Mouse (Mus musculus) ovary, postnatal 36 days (tissue): ENCODE data around the gene Brat1.
"Not testable (repeated sequence)": the region's sequence is repeated elsewhere in the genome, so short reads cannot be mapped to it uniquely, and the experiment has no call there.

Experiments
- DNase-seq: peaks from one replicate; pipeline ENCODE4 v3.0.0; 2022; ENCODE audit warnings: low spot score, mixed read lengths

Brat1 gene

DNA sequence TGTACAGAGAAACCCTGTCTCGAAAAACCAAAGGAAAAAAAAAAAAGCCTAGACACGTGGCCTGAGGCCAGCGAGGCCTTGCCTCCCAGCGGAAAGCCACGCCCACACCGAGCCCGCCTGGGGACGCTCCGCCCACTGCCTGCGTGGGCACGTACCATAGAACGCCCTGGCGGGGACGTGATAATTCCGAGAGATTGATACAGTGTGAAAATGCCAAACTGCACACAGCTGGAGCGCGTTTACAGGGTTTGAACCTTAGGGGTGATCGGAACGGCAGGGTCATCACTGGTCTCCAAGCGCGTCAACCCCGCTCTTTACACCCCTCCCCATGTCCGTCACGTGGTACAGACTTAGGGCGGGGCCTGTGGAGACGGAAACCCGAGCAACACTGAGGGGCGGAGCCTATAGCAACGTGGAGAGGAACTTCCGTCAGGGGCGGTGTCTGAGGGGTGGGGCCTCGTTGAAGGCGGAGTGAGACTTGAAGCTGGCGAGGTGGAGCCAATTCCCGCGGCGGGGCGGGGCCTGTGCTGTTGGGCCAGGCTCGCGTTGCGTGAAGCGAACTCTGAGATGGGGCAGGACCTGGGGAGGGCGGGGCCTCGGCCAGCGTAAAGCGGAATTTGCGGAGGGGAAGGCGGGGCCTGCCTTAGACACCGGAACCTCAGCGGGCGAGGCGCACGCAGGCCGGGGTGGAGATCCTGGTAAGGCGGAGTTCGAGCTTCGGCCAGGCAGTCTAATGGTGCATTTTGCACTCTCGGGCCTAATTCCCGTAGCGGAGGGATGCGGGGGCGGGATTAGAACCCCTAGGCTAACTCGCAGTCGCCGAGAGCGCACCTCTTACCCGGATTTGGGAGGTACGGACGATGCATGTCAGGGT lies at the start of gene Brat1:
Brat1 (plus strand) TSS at position 634 of the 874 bp plus-strand sequence.
- DNase-seq: peak; percentile 100

DNA sequence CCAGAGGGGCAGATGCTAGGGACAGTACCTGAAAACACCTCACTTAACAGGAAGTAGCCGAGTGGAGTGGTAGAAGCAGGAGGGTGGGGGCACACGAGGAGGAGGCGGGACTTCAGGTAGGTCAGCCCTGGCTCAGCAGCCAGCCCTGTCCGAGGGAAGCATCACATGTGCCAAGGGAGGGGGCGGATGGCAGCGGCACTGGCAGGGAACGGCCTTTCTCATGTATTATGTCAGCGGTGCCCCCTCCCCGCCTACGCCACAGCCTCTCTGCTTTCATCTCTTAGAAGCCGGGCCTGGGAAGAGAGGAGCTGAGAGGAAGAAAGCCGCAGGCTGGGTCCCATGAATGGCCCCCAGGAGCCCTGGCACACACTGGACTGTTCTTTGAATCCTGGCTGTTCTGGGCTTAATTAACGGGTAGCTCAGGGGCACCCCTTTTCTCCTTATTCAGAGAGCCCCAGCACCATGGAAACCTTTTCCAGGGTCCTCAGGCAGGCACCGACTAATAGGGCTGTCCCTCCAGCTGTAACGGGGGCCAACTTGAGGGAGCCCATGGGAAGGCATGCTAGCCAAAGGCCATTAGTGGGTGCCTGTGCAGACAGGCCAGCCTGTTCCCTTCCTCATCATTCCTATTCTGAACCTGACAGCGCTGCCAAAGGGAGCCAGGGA lies 45.1 kb upstream of the Brat1 start:
- no peak for DNase-seq

DNA sequence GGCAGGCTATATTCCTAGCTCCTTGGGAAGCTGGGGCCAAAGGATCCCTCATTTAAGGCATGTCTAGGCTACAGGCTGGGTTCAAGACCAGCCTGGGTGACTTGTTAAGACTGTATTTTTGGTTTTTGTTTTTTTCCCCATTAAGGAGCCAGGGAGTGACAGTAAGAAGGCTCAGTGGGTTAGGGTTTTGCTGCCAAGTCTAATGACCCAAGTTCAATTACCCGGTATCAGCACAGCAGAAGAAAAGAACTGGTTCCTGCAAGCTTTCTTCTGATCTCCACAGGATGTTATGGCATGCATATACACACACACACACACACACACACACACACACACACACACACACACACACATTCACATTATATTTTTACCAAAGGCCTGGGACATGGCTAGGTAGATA lies 44.4 kb upstream of the Brat1 start:
- DNase-seq: no peak

DNA sequence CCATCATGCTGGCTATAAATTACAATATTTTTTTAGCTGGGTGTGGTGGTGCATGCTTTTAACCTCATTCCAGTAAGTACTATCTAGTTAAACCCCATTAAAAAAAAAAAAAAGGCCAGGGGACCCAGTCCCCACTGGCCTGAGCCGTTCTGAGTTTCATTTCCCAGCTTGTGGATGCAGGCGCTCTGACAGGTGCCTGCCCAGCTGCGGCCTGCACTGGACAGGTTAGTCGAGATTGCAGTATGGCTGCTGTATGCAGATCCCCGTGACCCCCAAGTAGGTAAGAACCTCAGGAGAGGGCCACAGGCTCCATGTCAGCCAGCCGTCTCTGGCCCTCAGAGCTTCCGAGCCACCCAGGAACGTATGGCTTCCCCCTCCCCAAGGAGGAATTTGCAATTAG lies 43.4 kb upstream of the Brat1 start:
- no peak for DNase-seq

DNA sequence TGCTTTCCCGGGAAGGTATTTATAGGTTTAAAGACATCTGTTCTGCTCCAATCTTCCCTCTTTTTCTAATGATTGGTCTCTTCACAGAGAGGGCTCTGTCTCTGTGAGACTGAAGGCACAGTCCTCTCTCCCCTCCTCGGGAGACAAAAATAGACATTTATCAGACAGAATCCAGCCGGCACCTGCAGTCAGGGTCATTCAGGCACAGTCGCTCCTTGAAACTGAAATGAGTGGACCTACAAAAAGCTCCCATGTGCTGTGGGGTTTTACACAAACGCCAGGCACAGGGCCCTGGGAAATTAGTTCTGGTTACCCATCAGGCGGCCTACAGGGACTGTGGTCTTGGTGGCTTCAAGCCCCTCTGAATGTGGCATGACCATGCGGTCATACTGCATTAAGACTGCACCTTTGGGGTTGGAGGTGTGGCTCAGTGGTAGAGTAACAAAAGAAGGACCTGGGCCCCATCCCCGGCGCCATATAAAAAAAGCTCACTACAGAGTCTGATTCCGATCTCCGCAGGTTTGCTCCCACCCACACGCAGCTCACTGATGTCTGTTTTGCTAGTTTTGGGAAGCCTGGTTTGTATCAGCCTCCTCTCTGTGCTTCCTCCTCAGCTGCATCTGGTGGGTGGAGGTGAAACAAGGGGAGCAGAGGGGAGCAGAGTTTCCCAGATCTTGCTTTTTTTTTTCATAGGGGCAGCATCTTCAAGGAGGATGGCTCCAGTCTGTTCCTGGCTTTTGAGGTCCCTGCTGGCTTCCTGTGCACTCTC lies 42.8 kb upstream of the Brat1 start:
- DNase-seq: no peak

DNA sequence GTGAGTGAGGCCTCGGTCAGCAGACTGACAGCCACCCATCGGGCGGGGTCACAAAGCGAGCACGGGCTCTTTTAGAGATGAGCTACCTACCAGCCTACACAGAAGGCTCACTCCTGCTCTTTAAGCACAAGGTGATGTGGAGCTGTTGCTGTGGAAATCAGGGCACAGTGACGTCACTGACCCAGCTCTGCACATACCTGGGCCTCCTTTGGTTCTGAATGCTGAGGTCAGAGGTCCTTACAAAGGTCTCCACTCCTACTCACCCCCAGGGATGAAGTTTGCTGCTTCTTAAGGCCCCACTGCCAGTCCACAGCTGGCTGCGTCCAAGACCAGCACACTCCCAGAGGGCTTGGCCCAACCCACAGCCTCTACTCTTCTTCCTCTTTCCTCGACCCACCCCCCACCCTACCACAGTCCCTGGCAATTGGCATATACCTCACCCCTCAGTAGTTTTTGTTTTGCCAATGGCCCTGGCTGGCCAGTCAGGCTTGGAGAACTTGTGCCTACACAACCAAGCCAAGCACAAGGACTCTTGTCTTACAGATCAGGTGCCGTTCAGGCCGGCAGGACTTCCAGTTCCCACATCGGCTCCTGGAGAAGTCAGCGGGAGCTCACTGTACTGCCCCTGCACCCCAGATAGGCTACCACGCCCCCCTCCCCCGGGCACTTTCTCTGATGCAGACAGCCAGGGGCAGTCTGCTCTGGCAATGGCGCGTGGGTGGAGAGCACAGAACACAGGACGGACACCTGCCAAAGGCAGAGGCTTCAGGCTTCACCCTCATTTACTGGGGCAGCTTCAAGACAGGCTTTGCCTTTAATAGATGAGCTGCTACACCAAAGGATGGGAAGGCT lies 41.8 kb upstream of the Brat1 start:
- peak; percentile 48 for DNase-seq

DNA sequence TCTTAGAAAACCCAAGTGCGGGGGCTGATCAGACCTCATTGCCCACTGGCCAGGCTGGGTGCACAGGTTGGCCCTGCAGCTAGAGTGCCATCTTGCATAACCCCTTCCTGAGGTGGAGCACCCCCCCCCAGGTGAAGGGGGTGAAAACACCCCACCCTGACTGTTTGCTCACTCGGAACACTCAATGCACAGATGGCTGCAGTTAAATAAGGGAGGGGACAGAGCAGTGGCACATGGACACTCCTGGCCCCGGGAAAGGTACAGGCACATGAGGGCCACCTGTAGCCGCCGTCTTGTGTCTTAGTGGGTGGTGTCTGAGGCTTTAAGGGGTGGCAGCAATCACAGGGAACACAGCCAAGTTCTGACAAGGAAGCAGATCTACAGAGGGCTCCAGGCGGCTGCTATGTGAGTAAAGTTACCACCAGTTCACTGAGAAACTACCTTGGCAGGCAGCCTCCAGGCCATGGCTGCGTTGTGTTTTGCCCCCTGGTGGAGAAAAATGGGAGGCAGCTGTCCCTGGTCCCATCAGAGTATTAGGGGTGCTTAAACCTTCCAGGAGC lies 41.1 kb upstream of the Brat1 start:
- DNase-seq: peak; percentile 69

DNA sequence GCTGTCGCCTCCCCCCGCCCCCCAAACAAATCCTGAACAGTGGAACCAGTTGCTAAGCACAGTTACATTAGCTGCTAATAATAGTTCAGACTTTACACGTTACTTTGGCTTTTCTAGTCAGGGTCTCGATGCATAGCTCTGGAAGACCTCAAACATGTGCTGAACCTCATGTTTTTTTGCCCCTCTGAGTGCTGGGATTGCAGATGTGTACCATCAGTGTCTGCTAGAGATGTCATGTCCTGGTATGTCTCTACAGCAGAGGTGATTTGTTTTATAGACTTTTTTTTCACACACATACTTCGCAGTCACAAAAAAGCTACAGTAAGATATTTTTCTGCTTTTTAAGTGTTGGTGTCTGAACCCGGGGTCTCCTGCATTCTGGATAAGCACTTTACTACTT lies 32.7 kb upstream of the Brat1 start:
- DNase-seq: no peak

DNA sequence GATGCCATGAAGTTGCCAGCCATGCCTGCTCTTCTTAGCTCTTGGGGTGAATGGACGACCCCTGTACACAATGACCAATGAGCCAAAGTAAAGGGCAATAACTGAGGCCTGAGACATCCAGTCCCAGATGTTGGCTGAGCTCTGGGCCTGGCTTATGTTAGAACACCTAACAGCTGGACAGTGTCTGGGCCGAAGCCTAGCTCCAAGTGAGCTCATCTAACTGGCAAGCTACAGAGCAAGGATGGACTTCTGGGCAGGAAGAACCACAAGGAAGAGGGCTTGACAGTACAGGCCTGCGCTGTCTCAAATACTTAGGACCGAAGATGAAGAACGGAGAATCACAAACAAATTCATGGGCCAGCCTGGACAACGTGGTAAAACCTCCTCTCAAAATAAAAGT lies 32.2 kb upstream of the Brat1 start:
- DNase-seq: not testable (repeated sequence)

DNA sequence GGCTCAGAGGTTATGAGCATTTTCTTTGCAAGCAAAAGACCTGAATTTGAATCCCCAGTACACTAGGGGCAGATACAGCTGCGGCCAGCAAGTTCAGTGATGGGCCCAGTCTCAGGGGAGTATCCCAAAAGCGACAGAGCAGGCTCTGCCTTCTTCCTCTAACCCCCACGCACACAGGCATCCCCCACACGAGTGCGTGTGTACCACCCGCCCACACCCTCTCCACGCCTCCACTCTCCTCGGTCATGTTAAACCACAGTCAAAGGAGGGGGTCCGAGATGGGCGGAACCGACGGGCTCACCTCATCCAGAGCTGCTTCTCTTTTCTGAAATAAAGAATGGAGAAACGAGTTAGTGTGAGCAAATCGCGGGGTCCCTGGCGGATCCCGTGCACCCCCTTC lies 30.8 kb upstream of the Brat1 start:
- DNase-seq: no peak

DNA sequence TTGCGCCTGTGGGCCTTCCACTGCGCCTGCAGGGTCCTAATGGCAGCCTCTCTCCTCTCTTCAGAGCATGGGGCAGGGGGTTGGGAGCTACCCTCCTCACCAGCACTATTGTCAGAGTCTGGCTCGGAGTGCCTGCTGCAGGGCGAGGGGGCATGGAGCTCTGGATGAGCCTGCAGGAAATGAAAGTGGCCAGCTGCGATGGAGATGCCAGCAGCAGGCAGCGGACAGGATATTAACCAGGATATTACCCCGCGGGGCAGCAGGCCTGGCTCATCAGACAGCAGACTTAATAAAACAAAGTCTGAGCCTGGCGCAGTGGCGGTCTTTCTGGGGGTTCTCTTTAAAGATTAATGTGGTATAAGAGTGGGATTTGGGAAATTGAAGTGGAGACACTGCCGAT lies 29.7 kb upstream of the Brat1 start:
- no peak for DNase-seq

DNA sequence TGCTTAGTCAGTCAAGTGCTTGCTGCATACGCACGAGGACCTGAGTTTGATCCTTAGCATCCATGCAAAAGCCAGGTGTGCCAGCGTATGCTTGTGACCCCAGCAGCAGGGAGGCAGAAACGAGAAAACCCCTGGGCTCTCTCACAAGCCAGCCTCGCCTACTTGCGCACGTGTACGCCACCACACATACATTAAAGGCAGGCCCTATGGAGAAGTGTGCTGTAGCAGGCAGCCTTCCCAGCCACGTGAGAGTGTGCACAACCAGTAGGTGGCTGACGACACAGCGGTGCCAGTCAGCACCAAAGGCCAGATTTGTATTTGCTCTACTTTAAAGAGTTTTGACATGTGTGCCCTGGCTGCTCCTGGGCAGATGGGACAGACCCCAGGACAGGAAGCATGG lies 29.2 kb upstream of the Brat1 start:
- DNase-seq: no peak

DNA sequence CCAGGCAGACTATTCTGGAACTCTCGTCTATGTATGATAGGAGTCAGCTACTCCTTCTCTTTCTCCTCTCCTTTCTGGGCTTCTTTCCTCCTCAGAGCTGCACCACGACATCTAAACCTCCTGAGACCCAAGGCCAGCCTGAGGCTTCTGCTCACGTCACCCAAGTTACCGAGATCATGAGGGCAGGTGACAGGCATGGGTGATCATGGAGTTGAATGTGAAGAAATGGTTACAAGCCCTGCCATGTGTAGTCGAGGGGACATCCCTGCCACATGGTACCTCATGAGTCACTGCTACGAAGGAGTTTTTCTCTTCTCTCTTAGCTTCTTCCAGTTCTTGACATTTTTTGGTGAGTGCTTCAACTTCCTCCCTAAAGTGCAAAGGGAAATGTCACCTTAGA lies 27.7 kb upstream of the Brat1 start:
- no peak for DNase-seq

DNA sequence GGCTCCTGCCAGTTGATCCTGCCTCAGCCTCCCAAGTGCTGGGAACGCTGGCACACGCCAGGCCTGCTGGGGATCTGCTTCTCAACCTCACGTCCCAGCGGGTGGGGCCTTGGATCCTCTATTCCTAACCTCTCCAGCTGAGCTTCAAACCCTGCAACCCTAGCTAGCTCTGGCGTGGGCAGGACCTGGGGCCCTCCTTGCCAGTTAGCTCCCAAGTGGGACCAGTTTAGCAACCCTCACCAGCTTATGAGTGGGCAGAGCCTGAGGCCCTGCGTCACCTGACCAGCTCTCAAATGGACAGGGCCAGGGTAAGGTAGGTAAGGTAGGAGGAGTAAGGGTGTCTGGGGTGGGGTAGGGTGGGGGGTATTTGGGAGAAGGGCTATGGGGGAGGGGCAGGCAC lies 24.8 kb upstream of the Brat1 start:
- no peak for DNase-seq

DNA sequence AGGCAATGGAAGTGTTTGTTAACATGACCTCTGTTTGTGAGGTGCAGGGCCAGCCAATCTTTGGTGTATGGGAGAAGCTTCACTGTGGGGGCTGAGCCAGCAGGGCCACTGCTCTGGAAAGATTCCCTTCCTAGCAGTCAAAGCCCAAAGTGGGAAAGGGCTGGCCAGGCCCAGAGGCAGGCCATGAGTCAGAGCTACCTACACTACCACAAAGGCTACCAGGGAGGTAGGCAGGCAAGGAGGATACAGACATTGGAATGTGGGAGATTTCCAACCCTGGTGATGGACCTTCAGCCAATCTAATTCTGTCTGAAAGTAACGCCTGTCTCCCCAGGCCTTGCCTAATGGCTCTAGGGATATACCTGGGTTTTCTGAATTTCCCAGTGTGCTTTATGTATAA lies 23.9 kb upstream of the Brat1 start:
- DNase-seq: no peak

DNA sequence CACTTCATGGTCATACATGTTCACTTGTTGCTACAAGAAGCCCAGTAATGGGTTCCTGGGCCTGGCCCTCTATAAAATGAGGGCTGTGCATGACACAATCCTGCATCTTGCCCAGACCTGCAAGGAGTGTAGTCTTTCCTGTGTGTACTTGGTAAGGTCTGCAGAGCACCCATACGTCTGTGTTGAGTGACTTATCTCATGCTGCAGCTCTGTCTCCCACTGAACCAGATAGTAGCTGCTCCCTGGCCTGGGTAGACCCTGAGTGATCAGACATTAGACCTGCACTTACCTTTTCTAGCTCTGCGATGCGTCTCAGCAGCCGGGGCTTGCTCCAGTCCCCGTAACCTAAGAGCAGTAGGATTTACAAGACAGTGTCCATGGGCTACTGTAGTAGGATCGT lies 22.7 kb upstream of the Brat1 start:
- DNase-seq: no peak

DNA sequence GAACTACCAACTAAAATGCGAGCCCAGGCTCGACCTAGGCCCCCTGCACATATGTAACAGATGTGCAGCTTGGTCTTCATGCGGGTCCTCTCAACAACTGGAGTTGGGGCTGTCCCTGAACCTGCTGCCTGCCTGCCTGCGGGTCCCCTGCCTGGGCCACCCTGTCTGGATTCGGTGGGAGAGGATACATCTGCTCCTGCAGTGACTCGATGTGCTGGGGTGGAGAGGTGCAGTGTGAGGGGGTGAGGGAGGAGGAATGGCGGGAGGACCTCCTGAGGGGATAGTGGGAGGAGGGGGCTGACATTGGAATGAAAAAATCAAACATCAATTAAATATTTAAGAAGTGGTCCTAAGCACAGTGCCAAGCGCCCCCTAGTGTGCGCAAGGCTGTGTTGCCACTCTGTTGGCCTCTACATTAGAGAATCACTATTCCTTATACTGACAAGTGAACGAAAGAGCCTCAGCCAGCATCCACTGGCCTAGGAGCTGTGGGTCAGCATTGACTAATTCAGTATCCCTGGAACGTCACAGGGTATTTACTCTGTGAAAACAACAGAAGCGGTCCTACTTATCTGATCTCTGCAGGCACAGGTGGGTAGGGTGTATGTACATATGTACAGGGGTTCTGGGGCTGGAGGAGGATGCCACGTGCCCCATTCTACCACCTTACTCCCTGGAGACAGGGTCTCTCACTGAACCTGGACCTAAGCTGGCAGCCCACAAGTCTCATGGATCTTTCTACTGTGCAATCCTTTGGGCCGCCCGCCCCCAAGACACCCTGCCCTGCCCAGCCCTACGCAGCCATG lies 20.3 kb upstream of the Brat1 start:
- DNase-seq: peak; percentile 34

DNA sequence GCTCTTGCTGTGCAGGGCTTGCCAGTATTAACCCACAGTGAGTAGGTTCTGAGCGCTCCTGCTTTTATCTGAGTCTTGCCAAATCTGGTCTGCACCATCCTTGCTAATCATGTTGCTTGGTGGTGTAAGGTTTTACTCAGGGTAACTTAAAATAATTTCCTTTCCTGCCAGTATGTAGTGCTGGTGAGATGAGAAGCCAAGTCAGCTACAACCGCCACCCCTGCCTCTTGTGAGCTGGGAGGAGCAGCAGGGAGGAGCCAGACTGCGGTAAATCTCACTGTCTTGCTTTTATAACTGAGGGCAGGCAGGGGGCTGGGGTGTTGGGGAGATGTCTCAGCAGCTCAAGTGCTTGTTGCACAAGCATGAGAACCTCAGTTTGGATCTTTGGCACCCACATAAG lies 16.4 kb upstream of the Brat1 start:
- DNase-seq: no peak

DNA sequence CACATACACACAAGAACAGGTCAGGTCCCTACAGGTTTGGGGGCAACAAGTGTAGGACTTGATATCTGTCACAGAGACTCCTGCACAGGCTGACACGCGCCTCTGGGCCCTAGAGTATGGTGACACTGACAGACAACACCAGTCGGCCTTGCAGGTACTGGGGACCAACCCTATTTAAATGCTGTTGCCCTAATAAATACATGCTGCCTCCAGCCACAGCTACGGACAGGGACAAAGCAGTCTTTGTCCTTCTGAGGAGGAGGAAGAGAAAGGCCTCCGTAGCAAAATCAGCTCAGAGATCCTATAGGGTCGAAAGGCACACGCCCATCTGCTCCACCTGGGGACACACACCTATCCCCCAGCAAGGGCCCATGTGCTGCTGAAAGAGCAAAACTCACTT lies 8.8 kb upstream of the Brat1 start:
- DNase-seq: no peak

DNA sequence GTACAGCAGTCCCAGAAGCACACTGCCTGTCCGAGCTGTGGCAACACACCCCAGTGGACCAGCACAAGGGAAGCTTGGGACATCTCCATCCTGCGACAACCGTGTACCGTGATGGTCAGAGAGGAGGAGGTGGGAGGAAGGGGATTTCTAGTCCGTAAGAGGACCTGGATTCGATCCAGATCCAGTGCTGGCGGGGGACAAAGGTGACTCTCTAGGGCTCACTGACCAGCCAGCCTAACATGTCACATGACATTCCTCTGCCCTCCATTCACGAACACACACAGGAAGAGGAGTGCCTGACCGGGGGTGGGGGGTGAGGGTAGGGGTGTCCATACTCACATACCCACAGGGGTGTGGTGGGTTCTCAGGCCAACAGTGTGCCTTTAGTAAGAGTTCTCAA lies 5.0 kb upstream of the Brat1 start:
- DNase-seq: no peak

DNA sequence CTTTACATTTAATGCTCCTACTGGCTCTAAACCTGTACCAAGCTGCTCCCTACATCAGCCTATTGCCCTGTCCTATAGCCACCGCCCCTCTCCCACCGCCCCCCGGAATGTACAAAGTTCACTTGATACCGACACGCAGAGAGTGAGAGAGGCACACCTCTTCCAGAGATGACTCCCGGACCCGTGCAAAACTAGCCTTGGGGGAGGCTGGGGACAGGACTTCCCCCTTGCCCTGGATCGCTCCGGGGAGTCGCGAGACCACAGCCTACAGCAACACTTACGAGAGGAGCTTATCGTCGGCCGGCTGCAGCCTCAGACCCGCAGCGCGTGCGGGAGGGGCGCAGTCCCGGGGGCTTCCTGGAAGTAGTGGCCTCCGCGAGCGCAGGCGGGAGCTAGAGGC lies 3.1 kb upstream of the Brat1 start:
- DNase-seq: no peak
